Comparison of ENCODE assay signal across 8 mouse cellular contexts in the genomic region with DNA sequence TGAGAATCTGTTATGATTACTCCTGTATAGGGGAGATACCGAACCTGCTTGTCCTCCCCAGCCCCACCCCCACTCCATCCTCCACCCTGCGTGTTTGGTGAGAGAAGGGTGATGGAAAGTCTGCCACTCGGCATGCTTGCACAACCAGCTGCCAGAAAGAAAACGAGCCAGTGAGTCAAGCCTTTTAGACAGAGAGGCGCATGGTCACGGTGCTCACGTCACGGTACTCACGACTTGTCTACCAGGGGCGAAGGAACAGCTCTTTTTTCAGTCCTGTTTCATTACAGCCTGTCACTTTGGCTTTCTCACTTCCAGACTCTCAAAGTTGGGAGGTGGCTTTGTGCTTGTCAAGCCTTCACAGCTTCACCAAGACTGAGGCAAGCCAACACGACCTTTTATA. TPM values are rescaled to one million over a fixed set of nuclear protein-coding genes. Genes with fewer than 3 reads are reported as not detected.
A peak's percentile ranks its signal among the peaks of the same experiment; 100 is the strongest.
DNase-seq lines count a peak whose midpoint lies in the region; ATAC-seq lines count a peak whose summit lies in the region.

No protein-coding gene starts in this region.

- H3K36me3 ChIP-seq in midbrain, embryonic 13.5 days: no peaks in the 10 kb centered on the region

- H3K9ac ChIP-seq in midbrain, embryonic 13.5 days (replicated peaks): no peak overlapping the region

- no peak overlapping the region for H3K27ac ChIP-seq in midbrain, embryonic 13.5 days

- intact Hi-C loops in left cerebral cortex, postnatal 25 days (cut with DNase I): no loop called here

- H3K4me1 ChIP-seq in midbrain, embryonic 13.5 days (replicated peaks): 0 out of 2 replicates have a peak, but pooled peaks cover 7% of the 10 kb centered on the region

- 0 out of 2 replicates have a peak overlapping the region, but pooled peaks have one; percentile 2 for H3K4me2 ChIP-seq in midbrain, embryonic 13.5 days (replicated peaks)

- no peak for ATAC-seq in cerebellum, adult (ENCODE audit: insufficient number of reproducible peaks, low FRiP score, low TSS enrichment)
- peak; percentile 84 for ATAC-seq in midbrain, embryonic 13.5 days
- ATAC-seq in megakaryocyte progenitor cell, adult 5-6 weeks (replicated peaks; ENCODE audit: poor library complexity): no peak

- H3K27me3 ChIP-seq in midbrain, embryonic 13.5 days: no peaks in the 10 kb centered on the region

- no peaks in the 10 kb centered on the region for H3K9me3 ChIP-seq in midbrain, embryonic 13.5 days

- H3K4me3 ChIP-seq in midbrain, embryonic 13.5 days (replicated peaks): no peak overlapping the region

- DNase-seq in cerebellum, adult 9-11 months: peak; percentile 15
- peak; percentile 13 for DNase-seq in urinary bladder, postnatal 25 days (ENCODE audit: low spot score)
- no peak for DNase-seq in urinary bladder, adult 2 months (ENCODE audit: low spot score)
- DNase-seq in left cerebral cortex, postnatal 25 days (ENCODE audit: low spot score in 2 of 2): peak; percentile 28 to 73
- no peak for DNase-seq in gastrocnemius, adult 18-20 months (ENCODE audit: low spot score)

- 40% methylated on average over 11 of the region's 11 CpGs for WGBS in midbrain, embryonic 13.5 days

RNA-seq across cellular contexts. Expression of a gene that starts 7.2 kb away (rescaled TPM):
- 25.5 and 28.5 TPM in 2 replicates for polyA plus RNA-seq in urinary bladder, adult 2 months (2012; rRNA removed)
- 10 to 100 TPM; 27.1 to 31.0 TPM for total RNA-seq in left cerebral cortex, postnatal 25 days (2021)
- 33.1 and 33.9 TPM in 2 replicates for polyA plus RNA-seq in midbrain, embryonic 13.5 days (2015; fragmentation: Nextera tagmentation; extraction: Ambion mirVana)
- 1.6 and 4.3 TPM in 2 replicates for total RNA-seq in megakaryocyte progenitor cell, adult 5-6 weeks (2015)
- 1.6 and 2.7 TPM in 2 replicates for total RNA-seq in megakaryocyte progenitor cell, adult 5-6 weeks (2017)
- 10 to 100 TPM; 18.0 to 20.8 TPM for total RNA-seq in gastrocnemius, adult 18-20 months (2021)

Comparison
In these comparisons a context has a peak if more than half of its experiments do, and no peak if none do; other contexts are left out.
1. DNase-seq: peak in cerebellum, adult 9-11 months (single experiment), urinary bladder, postnatal 25 days (single experiment) and left cerebral cortex, postnatal 25 days (2 of 2); none in urinary bladder, adult 2 months (single experiment) and gastrocnemius, adult 18-20 months (single experiment).